Mouse (Mus musculus) forebrain, postnatal 0 days (tissue): Measurements from ENCODE around the gene Cops3. TPM values are rescaled to one million over a fixed set of nuclear protein-coding genes. Genes with fewer than 3 reads are reported as not detected.

ENCODE experiments used
- ATAC-seq: fragments of 200-750 bp; cut with Nextera tagmentation; 2 replicates; pipeline ENCODE4 v1.8.0; 2017; ENCODE audit warnings: mild to moderate bottlenecking, moderate library complexity
- DNase-seq: peaks from one replicate; pipeline ENCODE4 v3.0.0-alpha.2; 2015
- H3K27ac ChIP-seq: fragments of 300-500 bp; sonication (generic); 2 replicates; pipeline ENCODE4 v1.5.1; 2014; ENCODE audit warnings: low read depth, mild to moderate bottlenecking, antibody characterized with exemption, low read length, moderate library complexity, mixed read lengths
- H3K27me3 ChIP-seq: fragments of 300-500 bp; sonication (generic); 2 replicates; pipeline ENCODE4 v1.6.1; 2014; ENCODE audit warnings: mild to moderate bottlenecking, low read length, mixed read lengths; ENCODE audit not compliant: insufficient read depth
- H3K36me3 ChIP-seq: fragments of 300-500 bp; sonication (generic); 2 replicates; pipeline ENCODE4 v1.6.1; 2014; ENCODE audit warnings: mild to moderate bottlenecking, moderate library complexity; ENCODE audit not compliant: insufficient read depth
- H3K4me1 ChIP-seq: fragments of 300-500 bp; sonication (generic); 2 replicates; pipeline ENCODE4 v1.6.1; 2014; ENCODE audit warnings: antibody characterized with exemption; ENCODE audit not compliant: insufficient read depth
- H3K4me2 ChIP-seq: fragments of 300-500 bp; sonication (generic); 2 replicates; pipeline ENCODE4 v1.6.1; 2014; ENCODE audit warnings: low read depth, mild to moderate bottlenecking, moderate library complexity
- H3K4me3 ChIP-seq: fragments of 300-500 bp; sonication (generic); 2 replicates; pipeline ENCODE4 v1.5.1; 2014; ENCODE audit warnings: low read depth, low read length, mixed read lengths
- H3K9ac ChIP-seq: fragments of 300-500 bp; sonication (generic); 2 replicates; pipeline ENCODE4 v1.6.1; 2014; ENCODE audit warnings: mild to moderate bottlenecking
- H3K9me3 ChIP-seq: fragments of 300-500 bp; sonication (generic); 2 replicates; pipeline ENCODE4 v1.6.1; 2016; ENCODE audit warnings: low read length
- CTCF ChIP-seq: sonication (generic); IDR thresholded peaks from 2 replicates; pipeline ENCODE4 v1.5.1; 2016; ENCODE audit warnings: antibody characterized with exemption, control low read depth, low read depth
- WGBS: fragments of 180-500 bp; shearing (Covaris S2); extraction: QIAGEN DNeasy Blood & Tissue Kit; methylation state at CpG from one replicate; pipeline ENCODE4 v1.1.7; 2014; 5-methylcytosine and 5-hydroxymethylcytosine counted together
- polyA plus RNA-seq: library from polyadenylated mRNA; unstranded; fragments of >200 nt; fragmentation: Nextera tagmentation; extraction: Ambion mirVana; gene quantifications from 2 replicates; pipeline ENCODE4 v1.2.1, GENCODE M21; 2015
- total RNA-seq: library from RNA; depleted of rRNA; stranded (reverse); fragments of >200 nt; gene quantifications from 2 replicates; pipeline ENCODE4 v1.2.3, GENCODE M21; 2014; rRNA removed

Cops3 gene
- total RNA-seq = 132 and 138 TPM in 2 replicates
- polyA plus RNA-seq = 158 and 169 TPM in 2 replicates

DNA sequence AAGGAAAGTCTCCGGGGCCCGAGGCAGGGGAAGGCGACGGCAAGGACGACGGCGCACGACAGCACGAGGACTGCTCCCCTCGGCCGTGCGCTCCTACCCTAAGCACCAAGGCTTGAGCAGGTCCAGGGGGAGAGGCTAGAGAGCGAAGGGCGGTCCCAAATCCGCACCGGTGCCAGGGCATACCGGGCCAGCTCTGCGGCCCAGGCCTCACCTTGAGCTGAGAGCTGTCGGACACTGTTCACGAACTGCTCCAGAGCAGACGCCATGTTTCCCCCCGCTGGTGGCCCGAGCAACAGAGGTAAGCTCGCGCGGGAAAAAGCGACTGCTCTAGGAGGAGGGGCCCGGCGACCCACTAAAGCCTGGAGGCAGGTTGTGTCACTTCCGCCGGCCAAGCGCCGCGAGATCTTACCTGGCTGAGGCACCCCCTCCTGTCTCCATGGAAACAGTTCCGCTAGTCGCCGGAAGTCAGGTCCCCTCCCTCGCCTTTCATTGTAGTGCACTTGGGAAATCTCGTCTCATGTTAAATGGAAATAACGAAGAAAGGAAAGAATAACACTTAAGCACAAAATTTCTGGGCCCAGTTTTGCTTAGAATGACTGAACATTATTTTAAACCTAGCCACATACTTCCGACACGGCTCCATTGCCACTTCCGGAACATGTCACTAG is at the start of gene Cops3:
Cops3 (minus strand) TSS at position 380 of the 668 bp plus-strand sequence.
- Histone ChIP-seq H3K4me2 (peak within 1 kb of the TSS; percentile 66), H3K9me3 (no peaks in the 10 kb centered on the region), H3K4me1 (peaks cover 17% of the 10 kb centered on the region), H3K27me3 (no peaks in the 10 kb centered on the region), H3K36me3 (peaks cover 14% of the 10 kb centered on the region), H3K9ac (peak within 1 kb of the TSS; percentile 95), H3K27ac (peak within 1 kb of the TSS; percentile 99), H3K4me3 (peak within 1 kb of the TSS; percentile 100)
- DNase-seq (peak; percentile 97), ATAC-seq (peak; percentile 98)
- under 1% methylated on average over 43 of the region's 43 CpGs for whole genome bisulfite sequencing
- peak; percentile 18; the same call in 1 of the 2 replicates for TF ChIP-seq CTCF

- DNase-seq = no peak
- Histone ChIP-seq H3K27ac (no peak overlapping the region), H3K27me3 (no peaks in the 10 kb centered on the region)
These were observed 48.5 kb upstream of the Cops3 start for GRCm38 (mm10) chr11:59888151-59888550.

GRCm38 (mm10) chr11:59886952-59887351 is 47.3 kb upstream of the Cops3 start:
- no peak overlapping the region for H3K4me3 ChIP-seq
- DNase-seq (no peak), ATAC-seq (no peak)
- H3K9ac ChIP-seq = no peak overlapping the region
- no peak for TF ChIP-seq CTCF
- H3K36me3 ChIP-seq = no peaks in the 10 kb centered on the region
- H3K4me2 ChIP-seq = no peak overlapping the region
- H3K4me1 ChIP-seq = no peaks in the 10 kb centered on the region
- 84% methylated on average over 1 of the region's 1 CpGs for WGBS
- no peaks in the 10 kb centered on the region for H3K9me3 ChIP-seq
- no peak overlapping the region for H3K27ac ChIP-seq
- no peaks in the 10 kb centered on the region for H3K27me3 ChIP-seq

More at GRCm38 (mm10) chr11:59888151-59888550, 48.5 kb upstream of the Cops3 start:
- H3K36me3 ChIP-seq = no peaks in the 10 kb centered on the region
- H3K9ac ChIP-seq = no peak overlapping the region
- 66% methylated on average over 5 of the region's 5 CpGs for WGBS
- H3K9me3 ChIP-seq = no peaks in the 10 kb centered on the region
- no peak overlapping the region for H3K4me3 ChIP-seq
- H3K4me2 ChIP-seq = no peak overlapping the region
- no peak for ATAC-seq
- TF ChIP-seq CTCF = no peak
- no peaks in the 10 kb centered on the region for H3K4me1 ChIP-seq

- DNase-seq = no peak
- Histone ChIP-seq H3K9me3 (no peaks in the 10 kb centered on the region), H3K36me3 (no peaks in the 10 kb centered on the region), H3K9ac (no peak overlapping the region), H3K27ac (no peak overlapping the region), H3K4me3 (no peak overlapping the region), H3K4me2 (no peak overlapping the region), H3K27me3 (no peaks in the 10 kb centered on the region), H3K4me1 (no peaks in the 10 kb centered on the region)
- peak; percentile 27; the same call in 1 of the 2 replicates for ATAC-seq
- WGBS = 73% methylated on average over 17 of the region's 17 CpGs
- peak; percentile 10 for TF ChIP-seq CTCF
These were observed 45.8 kb upstream of the Cops3 start for GRCm38 (mm10) chr11:59885217-59885986.

DNA sequence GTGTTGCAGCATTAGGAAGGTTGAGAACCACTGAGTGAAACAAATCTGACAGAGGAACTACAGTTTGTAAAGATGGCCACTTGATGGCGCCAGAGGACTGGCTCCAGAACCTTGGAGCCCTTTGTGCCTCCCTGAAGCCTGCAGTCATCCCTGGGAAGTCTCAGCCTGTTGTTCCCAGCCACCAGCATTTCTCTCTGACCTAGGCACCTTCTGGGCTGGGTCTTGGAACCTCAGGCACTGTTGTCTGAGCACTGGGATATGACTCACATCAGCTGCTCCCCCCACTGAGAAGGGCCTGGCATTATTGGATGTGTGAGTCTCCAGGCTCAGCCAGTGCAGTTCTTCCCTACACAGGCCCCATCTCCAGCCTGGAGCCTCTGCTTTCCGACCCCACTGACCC is 40.4 kb upstream of the Cops3 start:
- Histone ChIP-seq H3K27ac (no peak overlapping the region), H3K27me3 (no peaks in the 10 kb centered on the region), H3K4me1 (no peaks in the 10 kb centered on the region), H3K4me3 (no peak overlapping the region), H3K9me3 (no peaks in the 10 kb centered on the region), H3K9ac (0 out of 2 replicates have a peak overlapping the region, but pooled peaks have one; percentile 44), H3K4me2 (no peak overlapping the region), H3K36me3 (peaks cover 29% of the 10 kb centered on the region)
- peak; percentile 94 for TF ChIP-seq CTCF
- peak; percentile 93 for ATAC-seq
- peak; percentile 93 for DNase-seq
- 34% methylated on average over 2 of the region's 2 CpGs for WGBS

- 79% methylated on average over 8 of the region's 8 CpGs for WGBS
- Histone ChIP-seq H3K4me2 (no peak overlapping the region), H3K4me1 (no peaks in the 10 kb centered on the region), H3K9me3 (no peaks in the 10 kb centered on the region), H3K4me3 (no peak overlapping the region), H3K9ac (no peak overlapping the region), H3K27ac (no peak overlapping the region), H3K27me3 (no peaks in the 10 kb centered on the region), H3K36me3 (peaks cover 45% of the 10 kb centered on the region)
- ATAC-seq (no peak), DNase-seq (no peak)
- no peak for TF ChIP-seq CTCF
These were observed 32.5 kb upstream of the Cops3 start for GRCm38 (mm10) chr11:59872124-59872523.

- Histone ChIP-seq H3K4me2 (no peak overlapping the region), H3K27me3 (no peaks in the 10 kb centered on the region), H3K36me3 (peaks cover 2% of the 10 kb centered on the region; the same call in 1 of the 2 replicates), H3K9me3 (no peaks in the 10 kb centered on the region), H3K27ac (no peak overlapping the region), H3K9ac (no peak overlapping the region), H3K4me3 (no peak overlapping the region), H3K4me1 (no peaks in the 10 kb centered on the region)
- TF ChIP-seq CTCF = no peak
- DNase-seq (no peak), ATAC-seq (no peak)
- 93% methylated on average over 6 of the region's 6 CpGs for WGBS
These were observed 24.7 kb upstream of the Cops3 start for GRCm38 (mm10) chr11:59864316-59864715.
